Mouse (Mus musculus) stomach, embryonic 16.5 days (tissue): ENCODE results near the gene Pygo1. TPM values are rescaled to one million over a fixed set of nuclear protein-coding genes. Genes with fewer than 3 reads are reported as not detected.

ENCODE experiments used
- ATAC-seq: fragments of 200-750 bp; cut with Nextera tagmentation; 2 replicates; pipeline ENCODE4 v1.8.0; 2017; ENCODE audit warnings: moderate number of reproducible peaks, moderate TSS enrichment; ENCODE audit not compliant: insufficient read depth, low FRiP score
- H3K27ac ChIP-seq: fragments of 300-500 bp; sonication (generic); 2 replicates; pipeline ENCODE4 v1.5.1; 2014; ENCODE audit warnings: low read length
- H3K27me3 ChIP-seq: fragments of 300-500 bp; sonication (generic); 2 replicates; pipeline ENCODE4 v1.6.1; 2014; ENCODE audit warnings: low read length, control low read depth, mixed read lengths; ENCODE audit not compliant: control insufficient read depth, insufficient read depth
- H3K36me3 ChIP-seq: fragments of 300-500 bp; sonication (generic); 2 replicates; pipeline ENCODE4 v1.6.1; 2014; ENCODE audit warnings: low read length; ENCODE audit not compliant: control insufficient read depth, insufficient read depth
- H3K4me1 ChIP-seq: fragments of 300-500 bp; sonication (generic); 2 replicates; pipeline ENCODE4 v1.6.1; 2014; ENCODE audit warnings: low read length, control low read depth, mixed read lengths; ENCODE audit not compliant: control insufficient read depth, insufficient read depth
- H3K4me2 ChIP-seq: fragments of 300-500 bp; sonication (generic); 2 replicates; pipeline ENCODE4 v1.6.1; 2014; ENCODE audit warnings: low read depth, low read length, mixed read lengths
- H3K4me3 ChIP-seq: fragments of 300-500 bp; sonication (generic); replicated peaks from 2 replicates; pipeline ENCODE4 v1.5.1; 2014; ENCODE audit warnings: mild to moderate bottlenecking, low read length
- H3K9ac ChIP-seq: fragments of 300-500 bp; sonication (generic); 2 replicates; pipeline ENCODE4 v1.6.1; 2014; ENCODE audit warnings: low read length
- H3K9me3 ChIP-seq: fragments of 300-500 bp; sonication (generic); replicated peaks from 2 replicates; pipeline ENCODE4 v1.6.1; 2016; ENCODE audit warnings: low read length, control low read depth; ENCODE audit not compliant: control insufficient read depth
- WGBS: fragments of 180-500 bp; shearing (Covaris S2); extraction: QIAGEN DNeasy Blood & Tissue Kit; methylation state at CpG from one replicate; pipeline ENCODE4 v1.1.7; 2014; 5-methylcytosine and 5-hydroxymethylcytosine counted together
- polyA plus RNA-seq: library from polyadenylated mRNA; unstranded; fragments of >200 nt; fragmentation: Nextera tagmentation; extraction: Ambion mirVana; gene quantifications from 2 replicates; pipeline ENCODE4 v1.2.1, GENCODE M21; 2015

Gene Pygo1
- polyA plus RNA-seq, 1 experiment from 2014 or later = 2.8 TPM

GRCm38 (mm10) chr9:72949572-72949971 lies 24.1 kb downstream of the Pygo1 start:
- no peaks in the 10 kb centered on the region for H3K9me3 ChIP-seq
- no peak for ATAC-seq
- H3K27me3 ChIP-seq = no peaks in the 10 kb centered on the region
- peaks cover 8% of the 10 kb centered on the region; the same call in 1 of the 2 replicates for H3K36me3 ChIP-seq
- no peak overlapping the region for H3K27ac ChIP-seq
- H3K9ac ChIP-seq = no peak overlapping the region
- no peak overlapping the region for H3K4me2 ChIP-seq
- H3K4me1 ChIP-seq = no peaks in the 10 kb centered on the region; the same call in 1 of the 2 replicates
- WGBS = 48% methylated on average over 7 of the region's 7 CpGs
- H3K4me3 ChIP-seq = no peak overlapping the region

GRCm38 (mm10) chr9:72954746-72955145 lies 29.3 kb downstream of the Pygo1 start:
- Histone ChIP-seq H3K9ac (no peak overlapping the region), H3K27me3 (no peaks in the 10 kb centered on the region), H3K27ac (no peak overlapping the region), H3K4me3 (no peak overlapping the region), H3K4me1 (peaks cover 3% of the 10 kb centered on the region; the same call in 1 of the 2 replicates), H3K36me3 (no peaks in the 10 kb centered on the region), H3K9me3 (no peaks in the 10 kb centered on the region), H3K4me2 (no peak overlapping the region)
- no peak for ATAC-seq
- 53% methylated on average over 2 of the region's 2 CpGs for WGBS

GRCm38 (mm10) chr9:72955546-72955945 lies 30.1 kb downstream of the Pygo1 start:
- no peak overlapping the region for H3K4me3 ChIP-seq
- no peaks in the 10 kb centered on the region for H3K36me3 ChIP-seq
- H3K4me2 ChIP-seq = no peak overlapping the region
- 22% methylated on average over 1 of the region's 1 CpGs for WGBS
- ATAC-seq = no peak
- H3K4me1 ChIP-seq = peaks cover 3% of the 10 kb centered on the region; the same call in 1 of the 2 replicates
- H3K27me3 ChIP-seq = no peaks in the 10 kb centered on the region
- no peak overlapping the region for H3K9ac ChIP-seq
- no peak overlapping the region for H3K27ac ChIP-seq
- no peaks in the 10 kb centered on the region for H3K9me3 ChIP-seq

DNA sequence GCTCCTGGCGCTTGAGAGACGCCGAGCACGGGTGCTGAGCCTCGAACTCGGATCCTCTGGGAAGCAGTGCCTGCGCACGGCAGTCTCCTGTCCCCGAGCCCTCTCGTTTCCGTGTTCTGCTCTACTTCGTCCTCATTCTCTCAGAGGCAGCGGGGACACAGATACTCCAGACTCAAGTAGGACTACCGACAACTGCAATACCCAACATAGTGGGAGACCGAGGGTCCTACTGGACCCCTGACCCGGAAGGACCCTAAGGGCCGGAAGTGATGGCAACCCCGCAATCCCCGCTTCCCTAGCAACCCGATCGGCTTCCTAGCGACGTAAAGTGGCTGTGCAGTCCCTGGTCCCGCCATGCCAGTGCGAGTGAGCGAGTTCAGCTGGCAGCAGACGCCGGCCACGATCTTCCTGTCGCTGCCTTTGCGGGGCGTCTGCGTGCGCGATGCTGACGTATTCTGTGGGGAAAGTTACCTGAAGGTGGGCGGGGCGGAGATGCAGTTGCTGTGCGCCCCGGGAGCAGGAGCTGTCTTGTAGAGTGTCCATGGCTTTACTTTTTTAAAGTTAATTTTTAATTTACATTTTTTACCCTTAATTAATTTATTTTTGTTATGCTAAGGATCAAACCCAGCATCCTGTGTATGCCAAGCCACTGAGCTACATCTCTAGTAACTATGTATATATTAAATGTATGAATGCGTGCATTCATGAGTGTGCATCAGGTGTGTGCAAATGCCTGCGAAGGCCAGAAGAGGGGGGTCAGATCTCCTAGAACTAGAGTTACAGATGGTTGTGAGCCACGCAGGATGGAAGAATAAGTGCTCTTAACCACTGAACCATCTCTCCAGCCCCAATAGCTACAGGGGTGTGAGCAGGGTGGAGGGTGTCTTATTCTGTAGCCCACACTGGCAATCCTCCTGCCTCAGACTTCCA lies 33.3 kb downstream of the Pygo1 start, which contains the start of the genes Dyx1c1 and Gm44503:
Dyx1c1 (plus strand) TSS at position 265 of the 930 bp plus-strand sequence.
Gm44503 (plus strand) TSS at position 332 of the 930 bp plus-strand sequence.
- Histone ChIP-seq H3K4me2 (peak within 1 kb of the TSS; percentile 68), H3K27ac (peak within 1 kb of the TSS; percentile 24; the same call in 1 of the 2 replicates), H3K27me3 (no peaks in the 10 kb centered on the region), H3K9me3 (no peaks in the 10 kb centered on the region), H3K4me1 (peaks cover 3% of the 10 kb centered on the region; the same call in 1 of the 2 replicates), H3K9ac (peak within 1 kb of the TSS; percentile 74), H3K4me3 (peak within 1 kb of the TSS; percentile 76), H3K36me3 (no peaks in the 10 kb centered on the region)
- ATAC-seq = peak; percentile 90
- 2% methylated on average over 43 of the region's 43 CpGs for WGBS

DNA sequence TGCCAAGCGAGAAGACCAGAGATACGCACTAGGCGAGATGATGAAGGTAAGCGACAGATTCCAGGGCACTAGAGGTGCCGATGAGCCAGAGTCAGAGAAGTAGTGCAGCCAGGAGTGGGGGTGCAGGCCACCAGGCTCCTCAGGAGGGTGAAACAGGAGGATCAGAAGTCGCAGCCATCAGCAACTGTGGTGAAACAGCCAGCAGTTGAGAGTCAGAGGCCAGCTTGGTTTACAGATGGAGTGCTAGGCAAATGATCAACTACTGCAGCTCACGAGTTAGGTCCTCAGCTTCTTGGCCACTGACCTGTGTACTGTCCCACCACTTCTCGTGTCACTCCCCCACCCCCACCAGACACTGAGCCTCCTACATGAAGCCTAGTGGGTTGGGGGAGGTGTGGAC lies 35.9 kb downstream of the Pygo1 start:
- no peak overlapping the region for H3K9ac ChIP-seq
- H3K27ac ChIP-seq = no peak overlapping the region
- H3K4me3 ChIP-seq = no peak overlapping the region
- no peaks in the 10 kb centered on the region for H3K27me3 ChIP-seq
- no peak for ATAC-seq
- no peaks in the 10 kb centered on the region for H3K36me3 ChIP-seq
- 64% methylated on average over 8 of the region's 8 CpGs for WGBS
- H3K4me2 ChIP-seq = no peak overlapping the region
- H3K9me3 ChIP-seq = no peaks in the 10 kb centered on the region
- H3K4me1 ChIP-seq = peaks cover 3% of the 10 kb centered on the region; the same call in 1 of the 2 replicates

DNA sequence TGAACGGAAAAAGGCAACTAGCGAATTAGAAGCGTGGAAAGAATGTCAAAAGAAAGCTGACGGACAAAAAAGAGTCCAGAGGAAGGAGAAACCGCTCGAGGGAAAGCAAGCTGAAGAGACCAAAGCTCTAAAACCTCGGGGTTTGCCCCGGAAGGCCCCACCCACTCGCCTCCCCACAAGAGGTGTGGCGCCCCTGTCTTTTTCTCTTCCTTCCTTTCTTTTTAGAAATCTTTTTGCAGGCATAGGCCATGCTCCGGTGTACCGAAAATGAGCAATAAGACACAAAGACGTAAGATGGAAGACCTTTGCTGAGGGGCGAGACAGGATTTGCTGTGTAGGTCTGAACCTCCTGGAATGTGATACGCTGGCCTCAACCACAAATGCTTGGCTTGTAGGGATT lies 36.5 kb downstream of the Pygo1 start:
- H3K27me3 ChIP-seq = no peaks in the 10 kb centered on the region
- WGBS = 82% methylated on average over 15 of the region's 15 CpGs

GRCm38 (mm10) chr9:72968349-72969061 lies 43.1 kb downstream of the Pygo1 start:
- Histone ChIP-seq H3K27ac (no peak overlapping the region), H3K27me3 (no peaks in the 10 kb centered on the region), H3K9me3 (no peaks in the 10 kb centered on the region), H3K4me1 (no peaks in the 10 kb centered on the region), H3K4me2 (no peak overlapping the region), H3K9ac (0 out of 2 replicates have a peak overlapping the region, but pooled peaks have one; percentile 7), H3K4me3 (no peak overlapping the region), H3K36me3 (no peaks in the 10 kb centered on the region)
- ATAC-seq = peak; percentile 64; the same call in 1 of the 2 replicates
- WGBS = 24% methylated on average over 11 of the region's 11 CpGs

More for the DNA sequence above, 36.5 kb downstream of the Pygo1 start:
- Histone ChIP-seq H3K4me2 (no peak overlapping the region), H3K9me3 (no peaks in the 10 kb centered on the region), H3K36me3 (no peaks in the 10 kb centered on the region), H3K9ac (no peak overlapping the region), H3K4me1 (peaks cover 3% of the 10 kb centered on the region; the same call in 1 of the 2 replicates), H3K4me3 (no peak overlapping the region), H3K27ac (no peak overlapping the region)
- ATAC-seq = no peak

DNA sequence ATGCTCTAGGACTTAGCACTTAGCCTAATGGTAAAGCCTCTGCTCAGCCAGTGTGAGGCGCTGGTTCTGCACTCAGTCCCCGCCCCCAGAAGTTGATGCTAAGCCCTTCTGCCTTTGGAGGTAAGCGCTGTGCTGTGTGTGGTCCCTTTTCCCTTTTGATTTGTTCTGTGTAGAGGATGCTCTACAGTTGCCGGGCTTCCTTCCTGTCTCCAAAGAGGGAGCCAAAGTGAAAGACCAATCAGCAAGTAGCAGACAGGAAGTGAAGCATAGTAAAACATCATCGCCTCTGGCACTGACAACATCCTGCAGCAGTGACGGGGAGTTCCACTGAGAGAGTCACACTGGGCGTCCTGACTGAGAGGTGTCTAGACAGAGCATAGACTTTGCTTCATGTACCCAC lies 44.4 kb downstream of the Pygo1 start:
- no peak for ATAC-seq
- no peaks in the 10 kb centered on the region for H3K27me3 ChIP-seq

More for the DNA sequence above, 44.4 kb downstream of the Pygo1 start:
- WGBS = 70% methylated on average over 7 of the region's 7 CpGs
- Histone ChIP-seq H3K9ac (no peak overlapping the region), H3K4me3 (no peak overlapping the region), H3K27ac (no peak overlapping the region), H3K9me3 (no peaks in the 10 kb centered on the region), H3K36me3 (no peaks in the 10 kb centered on the region), H3K4me1 (no peaks in the 10 kb centered on the region), H3K4me2 (no peak overlapping the region)
